ENCODE assay signal across 7 mouse cellular contexts in genomic region chr12:9574244-9574871, GRCm38 (mm10). TPM values are rescaled to one million over a fixed set of nuclear protein-coding genes. Genes with fewer than 3 reads are reported as not detected.
DNase-seq lines count a peak whose midpoint lies in the region; ATAC-seq and TF ChIP-seq lines count a peak whose summit lies in the region.

No protein-coding gene starts in this region.

- H3K9ac ChIP-seq in forebrain, embryonic 13.5 days, result peak overlapping the region; percentile 16; the same call in 1 of the 2 replicates
- peak overlapping the region; percentile 79 for H3K9ac ChIP-seq in limb, embryonic 11.5 days (ENCODE audit: low read length)
- no peak overlapping the region for H3K9ac ChIP-seq in midbrain, embryonic 15.5 days

- peak overlapping the region; percentile 35 for H3K4me3 ChIP-seq in forebrain, embryonic 13.5 days
- H3K4me3 ChIP-seq in limb, embryonic 11.5 days (ENCODE audit: low read depth, low read length), result peak overlapping the region; percentile 54
- H3K4me3 ChIP-seq in midbrain, embryonic 15.5 days, result peak overlapping the region; percentile 28

- 0 out of 2 replicates have a peak, but pooled peaks have one; percentile 8 for TF ChIP-seq CTCF in brain, embryonic 14.5 days (IDR thresholded peaks at IDR 0.05; ENCODE audit: borderline replicate concordance, extremely low read depth, insufficient read depth, insufficient read length)

- no peak overlapping the region for H3K27ac ChIP-seq in forebrain, embryonic 13.5 days
- peak overlapping the region; percentile 73 for H3K27ac ChIP-seq in limb, embryonic 11.5 days (replicated peaks; ENCODE audit: low read depth, low read length)
- no peak overlapping the region for H3K27ac ChIP-seq in midbrain, embryonic 15.5 days

- H3K4me2 ChIP-seq in forebrain, embryonic 13.5 days, result peak overlapping the region; percentile 64
- H3K4me2 ChIP-seq in limb, embryonic 11.5 days (ENCODE audit: low read depth, severe bottlenecking), result peak overlapping the region; percentile 78
- H3K4me2 ChIP-seq in midbrain, embryonic 15.5 days, result peak overlapping the region; percentile 51

- under 1% methylated on average over 38 of the region's 38 CpGs for WGBS in forebrain, embryonic 13.5 days
- under 1% methylated on average over 38 of the region's 38 CpGs for WGBS in limb, embryonic 11.5 days
- WGBS in midbrain, embryonic 15.5 days, result under 1% methylated on average over 38 of the region's 38 CpGs

- H3K27me3 ChIP-seq in forebrain, embryonic 13.5 days, result peaks cover 98% of the 10 kb centered on the region
- peaks cover 41% of the 10 kb centered on the region for H3K27me3 ChIP-seq in limb, embryonic 11.5 days (ENCODE audit: control insufficient read depth, insufficient read depth, low read length)
- peaks cover 93% of the 10 kb centered on the region for H3K27me3 ChIP-seq in midbrain, embryonic 15.5 days (replicated peaks)

- peak; percentile 43 for DNase-seq in brain, embryonic 14.5 days (ENCODE audit: low read depth)
- peak; percentile 69 for DNase-seq in heart, postnatal 4 days
- peak; percentile 72 for DNase-seq in limb, embryonic 11.5 days (ENCODE audit: low spot score)

- TF ChIP-seq POLR2A in brain, embryonic 14.5 days (IDR thresholded peaks at IDR 0.05; ENCODE audit: borderline replicate concordance, extremely low read depth, insufficient read depth, insufficient read length, poor library complexity, severe bottlenecking), result no peak

- H3K9me3 ChIP-seq in forebrain, embryonic 13.5 days (replicated peaks), result no peaks in the 10 kb centered on the region
- no peaks in the 10 kb centered on the region for H3K9me3 ChIP-seq in limb, embryonic 11.5 days (ENCODE audit: control insufficient read depth, low read length)
- H3K9me3 ChIP-seq in midbrain, embryonic 15.5 days, result no peaks in the 10 kb centered on the region

- peaks cover 20% of the 10 kb centered on the region; the same call in 1 of the 2 replicates for H3K4me1 ChIP-seq in forebrain, embryonic 13.5 days
- H3K4me1 ChIP-seq in limb, embryonic 11.5 days (ENCODE audit: control insufficient read depth, insufficient read depth, low read length), result peaks cover 5% of the 10 kb centered on the region
- peaks cover 25% of the 10 kb centered on the region for H3K4me1 ChIP-seq in midbrain, embryonic 15.5 days

- no peaks in the 10 kb centered on the region for H3K36me3 ChIP-seq in forebrain, embryonic 13.5 days (ENCODE audit: poor library complexity, severe bottlenecking)
- no peaks in the 10 kb centered on the region for H3K36me3 ChIP-seq in limb, embryonic 11.5 days (ENCODE audit: control insufficient read depth, insufficient read depth, low read length)
- H3K36me3 ChIP-seq in midbrain, embryonic 15.5 days (replicated peaks), result no peaks in the 10 kb centered on the region

- ATAC-seq in forebrain, embryonic 13.5 days, result peak; percentile 34; the same call in 1 of the 2 replicates
- peak; percentile 74 for ATAC-seq in limb, embryonic 11.5 days (ENCODE audit: insufficient number of reproducible peaks, low FRiP score, low TSS enrichment, low read depth)
- ATAC-seq in midbrain, embryonic 15.5 days (replicated peaks), result peak; percentile 46
- ATAC-seq in monocyte, adult 5-6 weeks (replicated peaks; ENCODE audit: insufficient number of reproducible peaks, low FRiP score, low TSS enrichment, poor library complexity, severe bottlenecking), result no peak
- no peak for ATAC-seq in frontal cortex, adult (ENCODE audit: low TSS enrichment)

RNA-seq across cellular contexts. Expression of gene Osr1, which starts 4.4 kb away (rescaled TPM):
- 8.6 and 14.3 TPM in 2 replicates for polyA plus RNA-seq in brain, embryonic 14.5 days (2012; rRNA removed)
- polyA plus RNA-seq in forebrain, embryonic 13.5 days (2015; fragmentation: Nextera tagmentation; extraction: Ambion mirVana), result 3.6 and 3.8 TPM in 2 replicates
- total RNA-seq in heart, postnatal 4 days (2021), result 10 to 100 TPM; 12.1 to 12.3 TPM
- polyA plus RNA-seq in limb, embryonic 11.5 days (2014; fragmentation: Nextera tagmentation; extraction: Ambion mirVana), result 62.8 and 81.9 TPM in 2 replicates
- 10.5 and 16.3 TPM in 2 replicates for polyA plus RNA-seq in midbrain, embryonic 15.5 days (2015; fragmentation: Nextera tagmentation; extraction: Ambion mirVana)
- not detected in 3 replicates for total RNA-seq in monocyte, adult 5-6 weeks (2017)

Comparison
In these comparisons a context has a peak if more than half of its experiments do, and no peak if none do; other contexts are left out.
1. ATAC-seq: peak in forebrain, embryonic 13.5 days (single experiment), limb, embryonic 11.5 days (single experiment) and midbrain, embryonic 15.5 days (single experiment); none in monocyte, adult 5-6 weeks (single experiment) and frontal cortex, adult (single experiment).
2. Peak in every context shown above with its lines, with median percentiles within 50 percentile points of each other: DNase-seq, H3K4me2 ChIP-seq and H3K4me3 ChIP-seq.